Mouse (Mus musculus) embryonic fibroblast, embryonic 13.5 days (primary cell): ENCODE results near the gene Sirt7.

Experiments used
- CTCF ChIP-seq: IDR thresholded peaks from 2 replicates; pipeline ENCODE4 v1.5.1; 2011; ENCODE audit warnings: mild to moderate bottlenecking, control low read depth, low read length, moderate library complexity, borderline replicate concordance; ENCODE audit not compliant: insufficient read depth
- POLR2A ChIP-seq: IDR thresholded peaks from 2 replicates; pipeline ENCODE4 v1.6.1; 2011; ENCODE audit warnings: low read depth, mild to moderate bottlenecking, control low read depth, low read length, moderate library complexity

- TF ChIP-seq CTCF = no peak
- no peak for TF ChIP-seq POLR2A
These were observed 9.8 kb upstream of the Sirt7 start for GRCm38 (mm10) chr11:120634810-120635209.
